Mouse (Mus musculus) adrenal gland, postnatal 36 days (tissue): ENCODE data around the gene Eps8l2. TPM values are rescaled to one million over a fixed set of nuclear protein-coding genes. Genes with fewer than 3 reads are reported as not detected.

Experiments
- DNase-seq, 2 experiments: peaks; one replicate each; pipeline ENCODE4 v3.0.0; 2021; ENCODE audit warnings: mixed read lengths in 1 of 2
- total RNA-seq, 2 experiments: library from RNA; stranded (reverse); gene quantifications; 2 replicates each; pipeline ENCODE4 v1.2.3; 2021

Gene Eps8l2
- total RNA-seq, 2 experiments from 2014 or later = 1.8 to 3.2 TPM

DNA sequence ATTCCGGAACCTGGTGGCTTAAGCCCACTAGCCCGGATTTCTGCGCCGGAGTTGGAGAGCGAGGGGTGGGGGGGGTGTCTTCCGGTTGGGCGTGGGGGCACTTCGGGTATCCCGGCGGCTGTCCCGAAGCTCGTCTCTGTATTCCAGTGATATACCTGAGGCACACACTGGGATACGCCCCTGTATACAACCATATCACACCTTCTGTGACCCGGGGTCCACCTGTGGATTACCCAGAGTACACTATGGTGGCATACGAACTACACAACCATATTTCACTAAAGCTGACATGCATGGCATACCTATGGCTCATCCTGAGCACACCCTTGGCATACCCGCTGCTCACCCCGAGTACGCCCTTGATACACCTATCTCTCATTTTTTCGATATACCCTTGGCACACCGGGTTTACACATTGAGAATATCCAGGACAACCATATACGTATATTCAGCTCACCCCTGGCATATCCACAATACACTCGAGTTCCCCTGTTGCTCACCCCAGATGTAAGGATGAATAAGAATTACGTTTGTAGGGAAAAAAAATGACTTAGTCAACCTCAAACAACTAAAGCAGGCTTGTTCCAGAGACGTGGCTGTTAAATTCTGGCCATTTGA, 10.2 kb upstream of the Eps8l2 start:
- no peak for DNase-seq

DNA sequence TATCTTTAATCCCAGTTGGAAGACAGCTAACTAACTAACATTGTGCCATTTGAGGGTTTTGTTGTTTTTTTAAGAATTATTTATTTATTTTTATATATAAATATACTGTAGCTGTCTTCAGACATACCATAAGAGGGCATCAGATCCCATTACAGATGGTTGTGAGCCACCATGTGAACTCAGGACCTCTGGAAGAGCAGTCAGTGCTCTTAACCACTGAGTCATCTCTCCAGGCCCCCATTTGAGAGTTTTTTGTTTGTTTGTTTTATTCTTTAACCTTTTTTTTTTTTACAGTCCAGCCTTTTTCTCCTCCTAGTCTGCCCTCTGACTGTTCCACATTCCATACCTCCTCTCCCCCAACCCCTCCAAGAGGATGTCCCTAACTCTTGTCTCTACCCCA, 8.0 kb upstream of the Eps8l2 start:
- DNase-seq = no peak

DNA sequence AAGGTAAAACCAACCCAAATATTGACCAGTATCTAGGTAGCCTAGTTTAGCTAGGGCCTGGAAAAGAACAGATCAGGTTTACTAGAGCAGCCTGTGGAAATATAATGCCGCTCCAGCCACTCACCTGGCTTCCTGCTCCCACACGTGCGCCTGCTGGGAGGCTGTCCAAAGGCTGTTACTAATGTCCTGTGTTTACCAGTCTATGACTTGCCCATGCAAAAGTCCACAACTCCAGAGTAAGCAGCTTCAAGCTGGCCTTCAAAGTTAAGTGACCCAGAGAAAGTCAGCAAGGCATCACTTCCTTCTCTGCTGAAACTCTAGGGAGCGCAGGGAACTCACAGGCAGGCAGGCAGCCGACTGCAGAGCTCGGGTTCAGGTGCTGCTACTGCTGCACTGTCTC, 6.7 kb upstream of the Eps8l2 start:
- no peak for DNase-seq

DNA sequence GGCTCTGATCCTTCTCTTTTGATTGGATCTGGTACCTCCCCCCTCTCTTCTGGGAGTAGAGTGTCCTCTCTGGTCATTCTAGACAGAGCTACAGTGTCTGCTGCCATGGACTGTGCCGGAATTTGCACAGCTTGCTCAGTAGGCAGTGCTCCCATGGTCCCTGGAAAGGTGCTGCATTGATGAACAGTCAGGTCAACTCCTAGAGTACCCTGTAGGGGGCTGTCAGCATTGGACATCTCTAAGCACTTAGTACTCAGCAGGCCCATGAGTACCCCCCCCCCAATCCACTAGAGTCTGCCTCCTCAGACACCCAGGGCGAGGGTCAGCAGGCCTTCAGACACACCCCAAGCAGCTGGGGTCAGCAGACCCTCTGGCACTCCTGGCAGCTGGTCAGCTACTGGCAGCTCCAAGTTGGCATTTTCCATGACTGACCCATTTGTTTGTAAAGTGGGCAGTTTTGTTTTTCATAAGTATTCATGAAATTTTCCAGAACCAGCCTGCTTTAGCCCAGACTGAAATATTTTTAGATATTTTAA, 3.6 kb upstream of the Eps8l2 start:
- no peak for DNase-seq

DNA sequence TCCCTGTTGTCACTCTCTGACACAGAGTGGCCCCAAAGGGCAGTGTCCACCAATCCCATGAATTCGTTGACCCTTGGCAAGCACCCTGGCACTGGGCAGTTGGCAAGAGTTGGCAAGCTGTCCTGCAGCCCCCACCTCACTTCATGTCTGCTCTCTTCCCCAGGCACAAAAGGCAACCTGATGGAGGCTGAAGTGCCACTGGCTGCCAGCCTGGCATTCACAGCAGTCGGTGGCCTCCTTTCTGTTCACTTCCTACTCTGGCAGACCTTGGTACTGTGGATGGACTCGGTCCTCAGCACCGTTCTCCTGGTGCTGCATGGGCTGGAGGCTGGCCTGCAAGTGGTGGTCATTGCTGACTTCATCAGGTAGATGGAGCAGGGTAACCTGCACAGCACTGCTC, 3.0 kb upstream of the Eps8l2 start:
- DNase-seq = no peak

DNA sequence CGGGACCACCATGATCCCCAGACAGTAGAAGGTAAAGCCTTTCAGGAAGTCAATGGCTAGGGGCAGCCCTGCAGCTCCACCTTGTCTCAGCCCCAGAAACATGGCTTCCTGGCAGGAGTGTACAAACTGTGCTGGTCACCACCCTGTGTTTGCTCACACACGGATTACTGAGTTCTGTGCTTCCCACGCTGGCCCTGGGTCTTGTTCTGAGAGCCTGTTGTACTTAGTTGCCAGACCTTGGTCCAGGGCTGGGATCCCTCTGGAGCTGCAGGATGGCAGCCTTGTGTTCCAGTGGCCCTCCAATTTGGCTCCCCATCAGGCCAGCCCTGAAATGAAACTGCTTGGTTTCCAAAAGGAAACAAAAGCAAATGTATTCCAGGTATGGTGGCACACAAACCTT, 2.4 kb upstream of the Eps8l2 start:
- no peak for DNase-seq

DNA sequence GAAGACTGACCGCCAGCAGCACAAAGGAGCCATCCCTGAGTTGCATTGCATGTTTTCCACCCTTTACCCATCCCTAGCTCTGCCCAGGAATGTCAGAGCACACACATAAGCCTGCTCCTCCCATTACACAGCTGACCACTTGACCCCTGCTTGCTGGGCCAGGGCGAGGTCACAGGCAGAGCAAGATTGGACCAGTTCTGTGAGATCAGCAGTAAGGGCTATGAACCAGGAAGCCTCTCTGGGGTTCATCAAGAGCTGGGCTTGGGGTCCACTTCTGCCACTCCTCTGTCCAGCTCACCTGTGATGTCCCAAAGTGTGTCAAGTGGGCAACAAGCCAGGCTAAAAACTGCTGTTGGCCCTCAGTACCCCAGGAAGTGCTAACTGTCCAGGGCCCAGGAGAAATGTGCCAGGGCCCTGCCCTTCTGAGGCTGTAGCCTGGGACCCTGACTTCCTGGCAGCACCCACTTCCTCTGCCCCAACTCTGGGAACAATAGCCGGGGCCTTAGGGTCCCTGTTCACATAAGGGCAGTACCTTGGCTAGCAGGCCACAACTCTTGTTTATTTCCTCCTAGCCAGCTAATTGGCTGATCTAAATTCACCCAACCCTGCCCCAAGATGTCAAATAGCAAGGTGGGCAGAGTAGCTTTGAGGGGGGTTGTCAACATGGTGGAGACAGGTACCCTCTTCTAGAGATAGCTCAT, 814 bp upstream of the Eps8l2 start:
- DNase-seq = no peak

DNA sequence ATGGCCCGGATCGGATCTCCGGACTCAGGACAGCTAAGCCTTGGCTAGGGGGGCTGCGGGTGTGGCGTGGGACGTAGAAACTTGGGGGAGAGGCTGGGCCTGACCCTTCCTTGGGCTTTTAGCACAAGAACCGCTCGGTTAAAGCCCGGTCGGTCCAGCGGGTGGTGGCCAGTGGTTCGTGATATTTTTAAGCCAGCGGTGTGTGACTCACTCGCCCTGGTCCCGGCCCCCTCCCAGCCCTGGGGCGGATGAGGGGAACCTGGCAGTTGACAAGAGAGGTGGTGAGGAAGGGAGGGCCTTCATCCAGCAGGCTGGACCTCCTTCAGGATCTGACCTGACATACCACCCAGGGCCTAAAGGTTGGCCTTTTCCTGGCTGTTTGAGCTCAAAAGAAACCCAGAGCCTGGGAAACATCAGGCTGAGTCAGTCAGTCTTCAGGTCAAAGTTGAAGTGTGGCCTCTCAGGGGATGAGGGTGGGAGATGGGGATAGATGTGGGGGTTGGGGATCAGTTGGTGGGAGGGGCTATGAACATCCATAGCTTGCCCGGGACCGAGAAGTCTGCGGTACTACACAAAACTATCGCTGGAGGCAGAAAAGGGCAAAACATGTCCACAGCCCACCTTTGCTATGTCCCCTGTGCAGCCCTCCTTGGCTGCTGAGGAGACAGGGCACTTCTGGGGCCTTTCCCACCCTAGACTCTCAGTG, 688 bp downstream of the Eps8l2 start:
- no peak for DNase-seq

DNA sequence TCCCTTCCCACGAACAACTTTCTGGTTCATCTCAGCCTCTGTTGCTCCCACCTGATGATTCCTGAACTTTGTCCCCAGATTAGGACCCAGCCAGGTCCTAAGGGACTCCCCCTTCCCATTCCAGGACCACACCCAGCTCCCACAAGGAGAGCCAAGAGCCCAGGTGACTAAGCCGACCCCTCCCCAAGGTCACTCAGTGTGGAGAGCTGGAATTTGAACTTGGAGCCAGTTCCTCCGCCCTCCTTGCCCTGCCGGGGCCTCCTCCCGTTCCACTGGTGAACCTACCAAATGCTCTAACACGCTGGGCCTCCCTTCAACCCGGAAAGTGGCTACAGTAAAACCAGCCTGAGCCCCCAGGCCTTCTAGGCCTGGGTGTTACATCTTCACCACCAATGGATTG, 1.3 kb downstream of the Eps8l2 start:
- DNase-seq = no peak

DNA sequence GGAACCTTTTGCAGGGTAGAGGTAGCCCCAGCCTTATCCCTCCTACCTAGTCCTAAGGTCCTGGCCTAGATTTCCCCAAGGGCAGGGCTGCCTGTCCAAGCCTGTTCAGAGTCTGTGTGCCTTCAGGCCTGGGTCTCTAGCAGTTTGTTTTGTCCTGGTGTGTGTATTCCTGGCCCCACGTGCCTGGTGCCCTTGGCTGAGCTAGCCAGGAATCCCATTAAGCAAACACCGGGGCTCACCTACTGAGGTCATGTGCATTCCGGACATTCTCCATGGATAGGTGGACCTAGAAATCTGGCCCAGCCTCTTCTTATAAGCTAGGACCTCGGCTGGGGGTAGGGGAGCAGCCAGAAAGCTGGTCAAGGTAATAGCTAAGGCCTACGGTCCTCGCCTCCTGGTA, 1.8 kb downstream of the Eps8l2 start:
- DNase-seq = no peak

DNA sequence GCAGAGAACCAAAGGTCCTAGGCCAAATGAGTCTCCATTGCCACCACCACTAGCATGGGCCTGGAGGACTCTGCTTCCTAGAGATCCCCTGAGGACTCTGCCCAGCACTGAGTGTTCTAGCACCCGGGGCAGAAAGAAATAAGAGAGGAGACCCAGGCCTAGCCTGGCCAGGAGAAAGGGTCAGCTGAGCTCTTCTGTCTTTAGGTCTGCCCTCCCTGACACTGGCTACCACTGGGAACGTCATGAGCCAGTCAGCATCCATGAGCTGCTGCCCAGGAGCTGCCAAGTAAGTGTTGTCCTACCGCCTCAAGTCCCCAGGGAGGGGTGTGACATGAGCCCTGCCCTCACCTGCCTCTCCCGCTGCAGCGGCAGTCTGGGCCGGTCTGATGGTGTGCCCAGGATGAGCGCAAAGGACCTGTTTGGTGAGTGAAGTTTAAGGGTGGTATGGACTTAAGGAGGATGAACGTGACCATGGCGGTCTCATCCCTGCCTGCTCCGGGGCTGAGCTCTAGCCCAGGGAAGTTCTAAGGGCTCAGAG, 3.1 kb downstream of the Eps8l2 start:
- no peak for DNase-seq

DNA sequence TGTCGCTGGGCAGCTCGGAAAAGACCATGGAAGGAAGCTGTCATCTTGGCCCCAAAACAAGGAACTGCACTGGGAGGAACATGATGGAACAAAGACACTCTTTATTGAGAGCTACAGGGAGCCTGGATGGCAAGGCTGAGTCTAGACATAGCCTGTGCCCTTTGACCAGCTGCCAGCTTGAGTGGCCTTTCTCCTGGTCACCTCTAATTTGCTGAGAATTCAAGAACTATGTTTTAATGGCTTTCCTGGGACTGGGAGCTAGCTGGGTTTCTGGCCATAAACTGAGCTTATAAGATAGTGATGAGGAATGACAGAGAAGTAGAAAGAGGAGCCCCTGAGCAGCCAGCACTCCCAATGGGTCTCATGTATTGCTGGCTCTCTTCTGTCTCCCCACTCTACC, 4.5 kb downstream of the Eps8l2 start:
- DNase-seq = no peak

DNA sequence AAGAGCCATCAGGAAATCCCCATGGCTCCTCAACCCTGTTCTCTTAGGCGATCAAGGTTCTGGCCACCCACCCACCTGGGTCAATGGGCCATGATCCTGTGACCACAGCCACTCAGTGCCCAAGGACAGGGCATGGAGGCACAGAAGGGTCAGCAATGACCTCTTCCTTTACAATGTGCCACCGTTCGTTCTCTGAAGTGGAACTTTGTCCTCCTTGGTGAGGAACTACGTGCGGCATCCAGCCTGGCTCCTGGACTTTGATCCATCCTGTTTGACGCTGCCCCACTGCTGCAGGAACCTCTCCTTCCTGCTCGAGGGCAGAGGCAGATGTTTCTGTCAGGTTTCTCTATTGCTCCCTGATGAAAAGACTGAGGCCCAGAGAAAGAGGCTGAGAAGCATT, 5.0 kb downstream of the Eps8l2 start:
- no peak for DNase-seq

DNA sequence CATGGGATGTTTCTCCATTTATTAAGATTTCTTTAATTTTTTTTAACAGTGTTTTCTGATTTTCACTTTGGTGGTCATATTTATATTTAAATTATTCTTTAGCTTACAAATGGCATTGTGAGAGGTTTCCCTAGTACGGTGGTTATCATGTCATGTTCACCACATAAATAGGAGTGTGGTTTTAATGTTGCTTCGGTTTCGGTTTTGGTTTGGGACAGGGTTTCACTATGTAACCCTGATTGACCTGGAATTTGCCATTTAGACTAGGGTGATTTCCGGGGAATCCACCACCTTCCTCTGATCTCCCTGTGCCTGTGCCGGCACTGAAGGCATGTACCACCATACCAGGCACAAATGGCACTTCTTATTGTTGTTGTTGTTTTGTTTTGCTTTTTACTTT, 6.1 kb downstream of the Eps8l2 start:
- no peak for DNase-seq

DNA sequence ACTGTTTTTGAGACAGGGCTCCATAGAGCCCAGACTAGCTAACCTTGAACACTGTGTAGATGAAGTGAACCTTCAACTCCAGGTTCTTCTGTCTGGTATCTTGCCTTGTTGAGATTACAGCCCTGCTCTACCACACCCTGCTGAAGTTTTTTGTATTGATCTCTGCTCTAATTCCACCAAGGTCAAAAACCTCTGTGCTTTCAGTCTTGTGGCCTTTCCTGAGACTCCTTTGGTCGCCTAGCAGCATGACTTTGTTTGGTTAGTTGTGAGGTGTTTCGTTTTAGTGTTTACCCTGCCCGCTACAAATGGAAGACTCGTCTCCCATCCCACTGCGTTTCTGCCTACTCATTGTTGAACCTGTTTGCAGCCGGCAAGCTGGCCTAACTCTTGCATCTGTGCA, 12.4 kb downstream of the Eps8l2 start:
- DNase-seq = no peak

DNA sequence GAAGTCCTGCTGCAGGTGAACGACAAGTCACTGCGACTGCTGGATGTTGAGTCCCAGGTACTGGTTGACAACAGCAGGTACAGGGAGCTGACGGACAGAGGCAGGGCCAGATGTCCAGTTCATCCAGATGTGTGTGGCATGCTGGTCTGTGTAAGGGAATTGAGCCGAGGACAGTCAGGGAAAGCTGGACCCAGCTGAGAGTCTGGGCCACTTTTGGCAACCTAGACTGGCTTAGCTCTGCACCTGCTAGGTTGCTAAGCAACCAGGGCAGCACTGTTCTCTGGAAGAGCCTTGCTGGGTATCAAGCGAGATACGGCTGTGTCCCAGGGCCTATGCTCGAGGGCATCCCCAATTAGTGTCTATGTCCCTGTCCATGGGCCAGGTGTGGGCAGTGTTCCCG, 16.4 kb downstream of the Eps8l2 start:
- DNase-seq = no peak

DNA sequence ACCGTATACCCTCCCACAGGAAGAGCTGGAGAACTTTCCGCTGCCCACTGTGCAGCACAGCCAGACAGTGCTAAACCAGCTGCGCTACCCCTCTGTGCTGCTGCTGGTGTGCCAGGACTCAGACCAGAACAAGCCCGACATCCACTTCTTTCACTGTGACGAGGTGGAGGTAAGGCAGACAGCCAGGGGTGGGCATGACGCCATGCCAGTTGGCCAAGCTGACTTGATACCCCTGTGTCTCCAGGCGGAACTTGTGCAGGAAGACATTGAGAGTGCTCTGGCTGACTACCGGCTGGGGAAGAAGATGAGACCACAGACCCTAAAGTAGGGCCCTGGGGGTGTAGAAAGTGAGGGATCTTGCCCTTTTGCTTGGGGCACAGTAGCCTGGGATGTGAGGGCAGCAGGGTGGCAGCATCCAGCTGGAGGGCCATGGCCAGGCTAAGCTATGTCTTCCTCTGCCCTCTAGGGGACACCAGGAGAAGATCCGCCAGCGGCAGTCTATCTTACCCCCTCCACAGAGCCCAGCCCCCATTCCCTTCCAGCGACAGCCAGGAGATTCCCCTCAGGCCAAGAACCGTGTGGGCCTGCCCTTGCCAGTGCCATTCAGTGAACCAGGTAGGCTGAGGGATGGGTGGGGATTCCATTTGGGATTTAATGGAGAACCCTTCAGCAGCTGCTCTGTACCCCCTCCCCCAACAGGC, 17.1 kb downstream of the Eps8l2 start:
- DNase-seq = peak; percentile 30 to 38

DNA sequence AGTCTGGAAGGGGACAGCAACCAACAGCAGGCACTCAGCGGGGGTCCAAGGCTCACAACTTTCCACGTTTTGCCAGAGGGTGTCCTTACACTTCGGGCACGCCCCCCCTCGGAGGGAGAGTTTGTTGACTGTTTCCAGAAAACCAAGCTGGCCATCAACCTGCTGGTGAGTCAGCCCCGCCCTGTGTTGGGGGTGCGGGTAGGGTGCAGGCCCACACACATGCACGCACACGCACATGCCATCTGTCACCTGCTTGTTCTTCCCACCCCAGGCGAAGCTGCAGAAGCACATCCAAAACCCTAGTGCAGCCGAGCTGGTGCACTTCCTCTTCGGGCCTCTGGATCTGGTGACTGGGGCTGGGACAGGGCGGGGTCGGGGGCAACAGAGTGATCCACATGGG, 18.3 kb downstream of the Eps8l2 start:
- no peak for DNase-seq

DNA sequence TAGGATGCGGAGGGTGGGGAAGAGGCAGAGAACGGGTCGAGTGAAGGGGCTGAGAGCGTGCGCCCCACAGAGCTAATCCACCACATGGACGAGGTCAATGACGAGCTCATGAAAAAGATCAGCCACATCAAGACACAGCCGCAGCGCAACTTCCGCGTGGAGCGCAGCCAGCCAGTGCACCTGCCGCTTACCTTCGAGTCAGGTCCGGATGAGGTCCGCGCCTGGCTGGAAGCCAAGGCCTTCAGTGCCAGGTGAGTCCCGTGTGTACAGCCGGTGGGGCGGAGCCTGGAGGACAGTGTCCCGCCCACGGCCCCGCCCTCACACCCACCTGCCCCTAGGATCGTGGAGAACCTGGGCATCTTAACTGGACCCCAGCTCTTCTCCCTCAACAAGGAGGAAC, 22.8 kb downstream of the Eps8l2 start:
- no peak for DNase-seq

DNA sequence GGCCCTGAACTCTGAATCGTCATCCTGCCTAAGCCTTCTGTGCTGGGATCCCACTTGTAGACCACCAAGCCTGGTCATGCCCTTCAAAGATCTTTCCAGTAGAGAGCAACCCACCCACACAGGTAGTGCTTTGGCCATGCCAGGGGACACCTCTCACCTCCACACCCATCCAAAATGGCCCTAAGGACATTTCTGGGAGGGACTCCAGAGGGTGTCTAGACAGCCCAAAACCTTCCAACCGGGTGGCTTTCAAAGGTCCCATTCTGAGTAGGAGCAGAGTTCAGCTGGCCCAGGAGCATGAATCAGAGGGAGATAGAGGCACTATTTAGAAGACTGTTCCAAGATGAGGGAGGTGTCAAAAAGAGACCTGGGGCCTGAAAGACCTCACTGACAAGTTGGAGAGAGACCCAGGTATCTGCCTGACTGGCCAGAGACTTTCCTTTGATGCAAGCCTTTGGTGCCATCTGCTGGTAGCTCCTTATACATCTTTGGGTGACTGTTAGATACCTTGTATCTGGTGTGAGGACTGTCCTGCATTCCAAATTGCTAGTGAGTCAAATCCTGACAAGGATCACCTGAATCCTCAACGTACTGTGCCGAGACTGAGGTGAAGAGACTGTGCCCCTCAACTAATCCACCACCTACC, 24.5 kb downstream of the Eps8l2 start:
- peak; percentile 65 to 84 for DNase-seq

DNA sequence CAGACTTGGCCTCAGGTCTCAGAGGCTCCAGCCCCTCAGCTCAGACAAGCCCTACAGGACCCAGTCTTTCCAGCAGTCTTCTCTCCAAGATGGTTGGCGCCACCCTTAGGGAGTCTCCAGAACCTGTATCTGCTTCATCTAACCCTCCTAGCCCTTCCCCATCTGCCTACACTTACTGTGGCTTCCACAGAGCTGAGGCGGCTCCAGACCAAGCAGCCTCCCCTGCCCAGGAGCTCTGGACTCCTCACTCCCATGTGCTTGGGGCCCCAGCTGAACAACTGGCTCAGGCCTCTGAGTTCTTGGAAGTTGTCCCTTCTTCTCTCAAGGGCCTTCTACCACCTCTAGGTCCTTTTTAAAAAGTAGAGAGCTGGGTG, 25.1 kb downstream of the Eps8l2 start:
- DNase-seq = no peak
